Mouse (Mus musculus) adrenal gland, adult 18-20 months (tissue): ENCODE measurements around the gene Sfrp5. TPM values are rescaled to one million over a fixed set of nuclear protein-coding genes. Genes with fewer than 3 reads are reported as not detected.
A peak's percentile ranks its signal among the peaks of the same experiment; 100 is the strongest.

Source experiments
- DNase-seq, 2 experiments: peaks; one replicate each; pipeline ENCODE4 v3.0.0; 2021 to 2022; ENCODE audit warnings: low spot score in 2 of 2
- long read RNA-seq, 2 experiments: library from polyadenylated mRNA; stranded (forward); transcript quantifications; one replicate each; pipeline ENCODE4 v2.0.0; 2021
- total RNA-seq, 2 experiments: library from RNA; stranded (reverse); gene quantifications; 1 replicate in 1 of 2; 2 replicates in 1 of 2; pipeline ENCODE4 v1.2.3; 2021

Gene Sfrp5
- 1 to 10 TPM; 3.4 to 5.9 TPM for total RNA-seq
- long read RNA-seq, experiment 1, transcript Sfrp5-201 (3 exons, 1,900 nt): major isoform, 8 of 9 reads
- long read RNA-seq, experiment 1, partial matches to known transcripts: 0 of 9 reads
- long read RNA-seq, experiment 1, other reads (novel, unspliced or antisense): 1 of 9 reads
- long read RNA-seq, experiment 2: 0 reads

GRCm38 (mm10) chr19:42201696-42202381 lies at the start of gene Sfrp5:
TSS of gene Sfrp5 (minus strand) at chr19:42202252.
- no peak for DNase-seq

- DNase-seq: no peak
Measured at GRCm38 (mm10) chr19:42249976-42250914, 48.2 kb upstream of the Sfrp5 start.

GRCm38 (mm10) chr19:42247519-42247918 lies 45.5 kb upstream of the Sfrp5 start, which contains the start of gene Golga7b:
TSS of gene Golga7b (plus strand) at chr19:42247574.
- DNase-seq: no peak

- DNase-seq: no peak
Measured at GRCm38 (mm10) chr19:42246626-42247025, 44.6 kb upstream of the Sfrp5 start.

- no peak for DNase-seq
Measured at GRCm38 (mm10) chr19:42243401-42243800, 41.3 kb upstream of the Sfrp5 start.

GRCm38 (mm10) chr19:42240881-42241280 lies 38.8 kb upstream of the Sfrp5 start:
- DNase-seq: no peak

- DNase-seq: no peak
Measured at GRCm38 (mm10) chr19:42238341-42238715, 36.3 kb upstream of the Sfrp5 start.

GRCm38 (mm10) chr19:42237602-42238340 lies 35.7 kb upstream of the Sfrp5 start:
- DNase-seq: no peak

GRCm38 (mm10) chr19:42230986-42231385 lies 28.9 kb upstream of the Sfrp5 start:
- no peak for DNase-seq

- no peak for DNase-seq
Measured at GRCm38 (mm10) chr19:42230288-42230568, 28.2 kb upstream of the Sfrp5 start.

- DNase-seq: no peak
Measured at GRCm38 (mm10) chr19:42229499-42230287, 27.6 kb upstream of the Sfrp5 start.

GRCm38 (mm10) chr19:42226451-42226850 lies 24.4 kb upstream of the Sfrp5 start:
- DNase-seq: no peak

GRCm38 (mm10) chr19:42217374-42217763 lies 15.3 kb upstream of the Sfrp5 start:
- peak; percentile 43 to 46 for DNase-seq

GRCm38 (mm10) chr19:42216699-42217373 lies 14.8 kb upstream of the Sfrp5 start:
- no peak for DNase-seq

GRCm38 (mm10) chr19:42214601-42215000 lies 12.5 kb upstream of the Sfrp5 start:
- DNase-seq: no peak

GRCm38 (mm10) chr19:42211936-42212335 lies 9.9 kb upstream of the Sfrp5 start:
- DNase-seq: no peak

GRCm38 (mm10) chr19:42209976-42210375 lies 7.9 kb upstream of the Sfrp5 start:
- no peak for DNase-seq

- DNase-seq: no peak
Measured at GRCm38 (mm10) chr19:42209485-42209884, 7.4 kb upstream of the Sfrp5 start.

- no peak for DNase-seq
Measured at GRCm38 (mm10) chr19:42205201-42205600, 3.1 kb upstream of the Sfrp5 start.

- DNase-seq: no peak
Measured at GRCm38 (mm10) chr19:42204306-42204705, 2.3 kb upstream of the Sfrp5 start.
